13 mouse cellular contexts compared by ENCODE assay signal in genomic region chr2:127377942-127378610, GRCm38 (mm10). TPM values are rescaled to one million over a fixed set of nuclear protein-coding genes. Genes with fewer than 3 reads are reported as not detected.
DNase-seq lines count a peak whose midpoint lies in the region; ATAC-seq lines count a peak whose summit lies in the region.
"Had no signal": no experiment of that assay in that cellular context is flagged by ENCODE, and none has a peak within 500 bp of the region (broad histone marks: within the 10 kb centered on the region; RNA-seq: fewer than 3 reads in every experiment).

No protein-coding gene starts in this region.

- WGBS in heart, embryonic 10.5 days = 67% methylated on average over 7 of the region's 7 CpGs
- WGBS in hindbrain, embryonic 11.5 days = 68% methylated on average over 7 of the region's 7 CpGs
- WGBS in midbrain, embryonic 15.5 days = 59% methylated on average over 7 of the region's 7 CpGs

- no peaks in the 10 kb centered on the region for H3K36me3 ChIP-seq in heart, embryonic 10.5 days
- no peaks in the 10 kb centered on the region for H3K36me3 ChIP-seq in hindbrain, embryonic 11.5 days (ENCODE audit: control insufficient read depth, insufficient read depth, low read length)
- no peaks in the 10 kb centered on the region for H3K36me3 ChIP-seq in midbrain, embryonic 15.5 days (replicated peaks)
- H3K36me3 ChIP-seq: heart, embryonic 12.5 days; lung, embryonic 15.5 days had no signal

- peaks cover 52% of the 10 kb centered on the region for H3K4me1 ChIP-seq in heart, embryonic 10.5 days
- no peaks in the 10 kb centered on the region for H3K4me1 ChIP-seq in hindbrain, embryonic 11.5 days (replicated peaks; ENCODE audit: control insufficient read depth, insufficient read depth, low read length)
- H3K4me1 ChIP-seq in midbrain, embryonic 15.5 days = peaks cover 8% of the 10 kb centered on the region; the same call in 1 of the 2 replicates

- DNase-seq in heart, embryonic 10.5 days (ENCODE audit: low spot score) = no peak
- no peak for DNase-seq in heart, adult 18-20 months
- DNase-seq in MN1 (ENCODE audit: low spot score) = peak; percentile 44
- peak; percentile 36 for DNase-seq in hindbrain, embryonic 11.5 days (ENCODE audit: low spot score)
- no peak for DNase-seq in frontal cortex, adult 2 months (ENCODE audit: extremely low spot score in 1 of 2, low spot score in 1 of 2)
- DNase-seq in urinary bladder, adult 18-20 months (ENCODE audit: low spot score in 2 of 2) = no peak
- DNase-seq in urinary bladder, postnatal 10 days (ENCODE audit: low spot score) = no peak
- DNase-seq: cerebellum, adult 11 months had no signal

- peak; percentile 53; the same call in 1 of the 2 replicates for ATAC-seq in hindbrain, embryonic 11.5 days (ENCODE audit: low FRiP score)
- ATAC-seq in midbrain, embryonic 15.5 days (replicated peaks) = peak; percentile 63; the same call in 1 of the 2 replicates

- H3K27ac ChIP-seq in heart, embryonic 10.5 days = peak overlapping the region; percentile 49; the same call in 1 of the 2 replicates
- no peak overlapping the region for H3K27ac ChIP-seq in hindbrain, embryonic 11.5 days (ENCODE audit: low read depth, low read length)
- no peak overlapping the region for H3K27ac ChIP-seq in midbrain, embryonic 15.5 days
- H3K27ac ChIP-seq: lung, embryonic 15.5 days had no signal

- H3K4me2 ChIP-seq in hindbrain, embryonic 11.5 days (replicated peaks; ENCODE audit: low read depth, low read length) = no peak overlapping the region
- H3K4me2 ChIP-seq in midbrain, embryonic 15.5 days = no peak overlapping the region
- H3K4me2 ChIP-seq: heart, embryonic 12.5 days; lung, embryonic 15.5 days had no signal

- no peak overlapping the region for H3K4me3 ChIP-seq in heart, embryonic 10.5 days
- no peak overlapping the region for H3K4me3 ChIP-seq in hindbrain, embryonic 11.5 days (ENCODE audit: low read depth, low read length)
- no peak overlapping the region for H3K4me3 ChIP-seq in midbrain, embryonic 15.5 days
- H3K4me3 ChIP-seq: erythroblast, embryonic 14.5 days; heart, embryonic 12.5 days; lung, embryonic 15.5 days had no signal

- H3K9me3 ChIP-seq in heart, embryonic 10.5 days = no peaks in the 10 kb centered on the region
- H3K9me3 ChIP-seq in hindbrain, embryonic 11.5 days (ENCODE audit: control insufficient read depth, low read length) = no peaks in the 10 kb centered on the region
- no peaks in the 10 kb centered on the region for H3K9me3 ChIP-seq in midbrain, embryonic 15.5 days
- H3K9me3 ChIP-seq: heart, embryonic 12.5 days; lung, embryonic 15.5 days had no signal

- H3K9ac ChIP-seq in hindbrain, embryonic 11.5 days (ENCODE audit: low read depth, low read length) = no peak overlapping the region
- H3K9ac ChIP-seq in midbrain, embryonic 15.5 days = no peak overlapping the region
- H3K9ac ChIP-seq: heart, embryonic 12.5 days; lung, embryonic 15.5 days had no signal

- H3K27me3 ChIP-seq in heart, embryonic 10.5 days (ENCODE audit: insufficient read depth, poor library complexity, severe bottlenecking) = no peaks in the 10 kb centered on the region
- no peaks in the 10 kb centered on the region for H3K27me3 ChIP-seq in hindbrain, embryonic 11.5 days (ENCODE audit: control insufficient read depth, insufficient read depth, low read length)
- H3K27me3 ChIP-seq in midbrain, embryonic 15.5 days (replicated peaks) = no peaks in the 10 kb centered on the region
- H3K27me3 ChIP-seq: heart, embryonic 12.5 days; lung, embryonic 15.5 days had no signal

RNA-seq across cellular contexts. Expression of gene Adra2b, which starts 15.1 kb away (rescaled TPM):
- 9.2 and 10.1 TPM in 2 replicates for polyA plus RNA-seq in heart, embryonic 10.5 days (2016; fragmentation: Nextera tagmentation; extraction: Ambion mirVana)
- under 1 TPM; 0.72 to 0.77 TPM for total RNA-seq in heart, adult 18-20 months (2021)
- polyA plus RNA-seq in hindbrain, embryonic 11.5 days (2014; fragmentation: Nextera tagmentation; extraction: Ambion mirVana) = 2.7 and 3.5 TPM in 2 replicates
- polyA plus RNA-seq in midbrain, embryonic 15.5 days (2015; fragmentation: Nextera tagmentation; extraction: Ambion mirVana) = 0.19 and 0.34 TPM in 2 replicates
- polyA plus RNA-seq in frontal cortex, adult 2 months (2012; rRNA removed) = 0.28 and 0.29 TPM in 2 replicates

RNA-seq across cellular contexts. Expression of gene Astl, which starts 39.6 kb away (rescaled TPM):
- 0.08 TPM in 1 of 2 replicates, not detected in the other for polyA plus RNA-seq in heart, embryonic 10.5 days (2016; fragmentation: Nextera tagmentation; extraction: Ambion mirVana)
- total RNA-seq in heart, adult 18-20 months (2021) = not detected
- polyA plus RNA-seq in hindbrain, embryonic 11.5 days (2014; fragmentation: Nextera tagmentation; extraction: Ambion mirVana) = not detected in 2 replicates
- not detected in 2 replicates for polyA plus RNA-seq in midbrain, embryonic 15.5 days (2015; fragmentation: Nextera tagmentation; extraction: Ambion mirVana)
- polyA plus RNA-seq in frontal cortex, adult 2 months (2012; rRNA removed) = not detected in 2 replicates
- polyA plus RNA-seq: erythroblast, embryonic 14.5 days; heart, embryonic 12.5 days; lung, embryonic 15.5 days; stomach, embryonic 16.5 days had no signal

RNA-seq across cellular contexts. Expression of gene Dusp2, which starts 42.1 kb away (rescaled TPM):
- 14.1 and 15.7 TPM in 2 replicates for polyA plus RNA-seq in heart, embryonic 10.5 days (2016; fragmentation: Nextera tagmentation; extraction: Ambion mirVana)
- 1 to 10 TPM in 1 of 2 experiments, under 1 TPM in 1; 0.57 to 2.0 TPM for total RNA-seq in heart, adult 18-20 months (2021)
- polyA plus RNA-seq in hindbrain, embryonic 11.5 days (2014; fragmentation: Nextera tagmentation; extraction: Ambion mirVana) = 4.9 and 5.5 TPM in 2 replicates
- polyA plus RNA-seq in midbrain, embryonic 15.5 days (2015; fragmentation: Nextera tagmentation; extraction: Ambion mirVana) = 11.0 TPM in 2 replicates
- polyA plus RNA-seq in frontal cortex, adult 2 months (2012; rRNA removed) = 0.80 and 1.3 TPM in 2 replicates

RNA-seq across cellular contexts. Expression of gene Gpat2, which starts 46.9 kb away (rescaled TPM):
- polyA plus RNA-seq in heart, embryonic 10.5 days (2016; fragmentation: Nextera tagmentation; extraction: Ambion mirVana) = 0.28 and 0.71 TPM in 2 replicates
- total RNA-seq in heart, adult 18-20 months (2021) = not detected
- 0.32 TPM in 2 replicates for polyA plus RNA-seq in hindbrain, embryonic 11.5 days (2014; fragmentation: Nextera tagmentation; extraction: Ambion mirVana)
- 0.21 and 0.24 TPM in 2 replicates for polyA plus RNA-seq in midbrain, embryonic 15.5 days (2015; fragmentation: Nextera tagmentation; extraction: Ambion mirVana)
- 0.14 and 0.29 TPM in 2 replicates for polyA plus RNA-seq in frontal cortex, adult 2 months (2012; rRNA removed)

Comparison
In these comparisons a context has a peak if more than half of its experiments do, and no peak if none do; other contexts are left out.
1. DNase-seq: peak in MN1 (single experiment) and hindbrain, embryonic 11.5 days (single experiment); none in heart, embryonic 10.5 days (single experiment), heart, adult 18-20 months (0 of 2), frontal cortex, adult 2 months (0 of 2), urinary bladder, adult 18-20 months (0 of 2) and urinary bladder, postnatal 10 days (single experiment).